Mouse (Mus musculus) spleen, adult 12 weeks (tissue): Measurements from ENCODE around the gene Lingo2.

Experiments used
- DNase-seq: peaks from one replicate; pipeline ENCODE4 v3.0.0; 2022; ENCODE audit warnings: low spot score

Gene Lingo2

GRCm38 (mm10) chr4:36540664-36541360 is 410.7 kb downstream of the Lingo2 start:
- DNase-seq = no peak

DNA sequence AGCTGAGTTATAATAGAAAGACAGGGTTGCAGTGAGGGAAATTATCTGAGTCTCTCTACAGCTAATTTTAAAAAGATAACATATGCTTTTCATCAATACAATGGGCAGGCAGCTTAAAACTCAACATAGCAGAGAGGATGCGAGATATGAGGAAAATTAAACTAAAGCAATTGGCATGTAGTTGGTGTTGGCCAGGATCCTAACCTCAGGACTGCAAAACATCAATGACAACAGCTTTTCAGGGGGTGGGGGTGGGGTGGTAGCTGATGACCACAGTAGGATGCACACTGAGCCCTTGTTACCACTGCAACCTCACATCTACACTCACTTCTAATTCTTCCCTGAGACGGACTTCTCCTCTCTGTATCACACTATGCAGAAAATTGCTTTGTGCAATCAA is 417.7 kb downstream of the Lingo2 start:
- no peak for DNase-seq

- DNase-seq = no peak
Measured at GRCm38 (mm10) chr4:36490255-36490654, 461.3 kb downstream of the Lingo2 start.

DNA sequence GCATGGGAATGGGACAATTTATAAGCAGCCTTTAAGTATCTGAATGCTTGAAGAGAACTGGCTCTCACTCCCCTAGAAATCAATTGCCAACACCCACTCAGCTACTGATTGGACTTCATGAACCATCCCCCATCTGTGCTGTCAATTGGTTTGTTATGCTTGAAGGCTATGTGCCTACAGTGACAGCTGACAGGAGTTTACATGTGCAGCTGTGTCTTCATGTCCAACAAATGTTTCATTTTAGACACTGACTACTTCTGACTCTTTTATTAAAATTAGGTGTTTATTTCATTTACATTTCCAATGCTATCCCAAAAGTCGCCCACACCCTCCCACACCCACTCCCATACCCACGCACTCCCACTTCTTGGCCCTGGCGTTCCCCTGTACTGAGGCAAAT is 516.3 kb downstream of the Lingo2 start:
- no peak for DNase-seq

DNA sequence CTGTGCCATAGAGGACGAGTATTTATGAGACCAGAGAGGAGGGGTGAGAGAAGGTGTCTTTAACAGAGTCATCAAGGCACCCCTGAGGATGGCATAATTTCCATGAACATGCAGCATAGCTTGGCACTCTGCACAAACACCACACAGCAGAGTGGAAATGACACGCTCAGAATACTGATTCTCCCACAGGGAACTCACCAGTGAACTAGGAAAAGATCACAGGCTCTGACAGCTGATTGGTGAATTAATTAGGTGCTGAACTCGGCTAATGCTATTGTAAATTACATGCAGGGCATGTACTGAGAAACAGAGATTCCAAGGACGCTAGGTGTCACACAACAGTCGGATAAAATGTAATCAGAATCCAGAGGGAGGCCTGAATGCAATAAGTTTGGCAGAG is 525.4 kb downstream of the Lingo2 start:
- no peak for DNase-seq

GRCm38 (mm10) chr4:36407350-36407749 is 544.2 kb downstream of the Lingo2 start:
- DNase-seq = no peak

DNA sequence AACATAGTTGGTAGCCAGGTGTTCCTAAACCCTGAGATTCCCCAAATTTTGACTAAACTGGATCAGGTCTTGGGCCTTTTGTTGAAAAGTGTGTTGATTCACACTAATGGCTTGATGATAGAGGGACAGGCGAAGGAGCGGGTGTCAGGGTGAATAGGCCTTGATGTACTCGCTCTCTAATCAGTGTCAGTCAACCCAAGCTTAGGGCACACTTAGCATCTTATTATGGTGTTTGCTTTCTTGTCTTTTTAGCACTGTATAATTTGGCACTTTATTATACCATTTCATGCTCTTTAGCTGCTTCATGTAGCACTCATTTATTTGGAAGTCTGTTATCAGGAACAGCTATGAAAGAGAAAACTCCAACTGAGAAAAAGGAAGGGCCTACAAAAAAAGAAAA is 582.6 kb downstream of the Lingo2 start:
- no peak for DNase-seq

DNA sequence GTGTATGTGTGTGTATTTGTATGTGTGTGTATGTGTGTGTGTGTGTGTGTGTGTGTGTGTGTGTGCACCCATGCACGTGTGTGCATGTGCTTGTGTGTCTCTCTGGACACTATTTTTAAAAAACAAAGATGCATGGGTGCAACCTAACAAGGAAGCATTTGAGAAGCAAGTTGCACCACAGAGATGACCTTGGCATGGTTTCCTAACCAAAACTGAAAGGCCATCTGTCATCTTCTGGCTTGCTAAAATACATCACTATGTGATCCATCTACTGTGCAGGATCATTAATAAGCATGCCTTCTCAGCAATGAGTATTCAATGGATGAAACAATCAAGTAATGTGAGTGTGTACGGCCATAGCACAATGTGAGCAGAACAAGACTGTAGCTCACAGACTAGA is 597.1 kb downstream of the Lingo2 start:
- no peak for DNase-seq

- no peak for DNase-seq
Measured at GRCm38 (mm10) chr4:36331741-36332140, 619.8 kb downstream of the Lingo2 start.

GRCm38 (mm10) chr4:36325603-36326002 is 625.9 kb downstream of the Lingo2 start:
- no peak for DNase-seq

DNA sequence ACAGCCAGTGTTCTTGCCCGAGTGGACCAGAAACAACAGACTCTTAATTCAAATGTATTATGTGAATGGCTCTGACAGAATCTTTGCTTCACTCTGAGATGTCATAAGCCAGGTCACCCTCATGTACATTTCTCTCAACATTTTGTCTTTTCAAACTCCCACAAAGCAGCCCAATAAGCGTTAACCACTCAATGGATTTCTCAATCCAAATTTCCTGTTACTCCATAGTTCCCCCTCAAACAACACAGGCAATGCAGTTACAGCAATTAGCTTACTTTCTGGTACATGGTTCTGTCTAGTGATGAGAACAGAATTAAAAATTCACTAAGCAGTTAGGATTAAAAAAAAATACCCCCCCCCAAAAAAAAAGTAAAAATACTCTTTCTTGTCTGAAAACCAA is 638.5 kb downstream of the Lingo2 start:
- DNase-seq = no peak

GRCm38 (mm10) chr4:36311431-36311830 is 640.1 kb downstream of the Lingo2 start:
- no peak for DNase-seq

DNA sequence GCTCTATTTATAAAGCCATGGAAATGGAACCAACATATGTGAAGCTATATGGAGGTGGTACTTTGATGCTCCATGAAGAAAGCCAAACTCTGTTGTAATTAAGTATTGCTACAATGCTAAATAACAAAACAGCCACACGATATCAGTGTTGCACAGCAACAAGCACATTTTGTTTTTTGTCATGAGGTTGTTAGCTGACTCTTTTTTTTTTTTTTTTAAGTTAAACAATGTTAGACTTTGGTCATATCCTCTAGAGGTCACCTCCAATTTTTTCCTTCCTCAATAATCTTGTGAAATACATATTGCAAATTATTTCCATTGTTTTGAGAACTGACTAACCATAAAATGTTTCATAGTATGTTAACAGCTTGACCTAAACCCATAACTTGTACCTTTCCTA is 646.3 kb downstream of the Lingo2 start:
- no peak for DNase-seq

DNA sequence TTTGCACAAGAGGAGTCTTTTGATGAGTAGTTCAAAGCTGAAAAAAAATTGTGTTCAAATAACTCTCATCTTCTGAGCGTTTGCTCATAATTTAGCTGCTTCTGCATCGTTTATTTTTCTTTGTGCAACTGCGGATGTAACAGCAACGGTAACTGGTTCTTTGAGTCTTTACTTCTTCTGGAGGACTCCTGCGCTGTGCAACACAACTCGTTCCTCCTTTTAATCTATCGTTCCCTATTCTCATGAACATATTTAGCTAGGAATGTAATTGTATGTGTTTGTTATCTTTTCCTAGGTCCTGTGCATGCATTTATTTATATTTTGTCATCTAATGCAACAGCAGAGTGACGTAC is 661.9 kb downstream of the Lingo2 start:
- DNase-seq = no peak

DNA sequence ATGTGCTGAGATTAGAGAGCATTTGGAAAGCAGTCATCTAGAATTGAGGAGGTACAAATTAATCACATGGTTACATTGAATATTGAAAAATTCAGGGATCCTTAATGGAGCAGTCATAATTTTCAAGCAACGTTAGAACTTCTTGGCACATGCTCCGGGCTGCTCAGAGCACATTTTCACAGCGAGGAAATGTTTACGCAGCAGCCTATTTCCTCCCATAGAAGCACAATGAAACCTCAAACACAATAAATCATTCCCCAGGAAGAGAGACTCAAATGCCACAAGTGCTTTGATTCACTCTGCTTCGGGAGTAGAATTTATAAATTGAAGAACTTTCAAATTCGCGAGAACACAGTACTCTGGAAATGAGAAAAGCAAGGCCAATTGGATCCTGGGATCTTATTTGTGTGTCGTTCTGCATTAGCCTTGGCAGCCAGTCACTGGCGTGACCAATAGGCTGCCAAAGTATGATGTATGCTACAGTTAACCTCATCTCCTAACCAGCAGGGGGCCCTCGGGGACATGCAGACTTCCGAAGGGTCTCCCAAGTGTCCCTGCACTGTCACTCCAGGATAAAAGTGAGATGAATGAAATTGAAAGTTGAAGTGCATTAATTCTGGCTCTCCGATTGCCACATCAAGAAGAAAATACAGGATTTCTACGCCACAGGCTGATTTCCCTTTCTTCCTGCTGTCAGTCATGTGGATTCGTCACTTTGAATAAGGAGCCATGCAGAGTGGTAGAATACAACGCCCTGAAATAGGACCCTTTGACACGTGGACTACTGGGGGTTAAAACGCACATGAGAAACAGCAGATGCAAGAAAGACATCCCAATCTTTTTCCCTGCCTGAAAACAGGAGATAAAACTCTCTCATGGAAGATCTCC is 662.5 kb downstream of the Lingo2 start:
- no peak for DNase-seq

GRCm38 (mm10) chr4:36262436-36263169 is 688.9 kb downstream of the Lingo2 start:
- DNase-seq = no peak

GRCm38 (mm10) chr4:36186231-36186922 is 765.2 kb downstream of the Lingo2 start:
- no peak for DNase-seq

DNA sequence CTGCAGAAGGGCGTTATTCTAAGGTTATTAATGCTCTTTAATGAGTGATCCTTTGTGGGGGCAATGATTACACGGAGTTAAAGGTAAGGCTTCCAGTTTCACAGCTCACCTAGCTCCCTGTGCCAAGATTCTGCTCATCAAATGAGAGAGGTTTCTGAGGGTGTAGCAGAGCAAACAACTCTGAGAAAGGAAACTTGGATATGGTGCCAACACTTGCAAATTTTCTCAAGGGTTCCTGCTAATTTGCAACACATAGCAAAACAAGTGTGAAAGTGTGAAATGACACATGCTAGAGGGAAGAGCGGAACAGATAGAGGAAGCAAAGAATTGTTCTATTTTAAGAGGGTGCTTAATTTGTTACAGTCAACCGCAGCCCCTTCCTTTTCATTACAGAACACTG is 767.9 kb downstream of the Lingo2 start:
- DNase-seq = no peak

GRCm38 (mm10) chr4:36170099-36170498 is 781.4 kb downstream of the Lingo2 start:
- no peak for DNase-seq

DNA sequence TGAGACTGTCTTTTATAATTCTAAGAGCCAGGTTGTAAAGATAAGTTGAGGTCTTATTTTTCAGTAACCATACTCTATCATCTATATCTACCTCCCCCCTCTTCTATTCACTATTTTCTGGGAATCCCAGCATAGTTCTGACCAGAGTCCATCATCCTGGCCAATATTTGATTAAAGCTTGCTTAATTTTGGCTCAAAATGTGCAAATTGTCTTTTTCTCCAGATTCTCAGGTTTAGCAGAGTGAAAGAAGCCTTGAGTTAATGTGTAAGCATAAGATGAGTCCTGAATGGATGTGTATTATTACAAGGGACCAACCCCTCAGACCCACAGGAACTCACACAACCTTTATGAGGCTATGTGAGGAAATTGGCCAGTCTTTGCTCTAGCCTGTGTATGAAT is 820.2 kb downstream of the Lingo2 start:
- no peak for DNase-seq

- no peak for DNase-seq
Measured at GRCm38 (mm10) chr4:36095482-36095881, 856.1 kb downstream of the Lingo2 start.
